Mouse (Mus musculus) layer of hippocampus, adult 11-12 months (tissue): ENCODE data around the gene Atxn2.
"Not testable (repeated sequence)": the region's sequence is repeated elsewhere in the genome, so short reads cannot be mapped to it uniquely, and the experiment has no call there.

Source experiments
- DNase-seq: peaks from one replicate; pipeline ENCODE4 v3.0.0; 2022; ENCODE audit warnings: low spot score

Gene Atxn2

GRCm38 (mm10) chr5:121835949-121836691 is 125.0 kb downstream of the Atxn2 start:
- peak; percentile 76 for DNase-seq

DNA sequence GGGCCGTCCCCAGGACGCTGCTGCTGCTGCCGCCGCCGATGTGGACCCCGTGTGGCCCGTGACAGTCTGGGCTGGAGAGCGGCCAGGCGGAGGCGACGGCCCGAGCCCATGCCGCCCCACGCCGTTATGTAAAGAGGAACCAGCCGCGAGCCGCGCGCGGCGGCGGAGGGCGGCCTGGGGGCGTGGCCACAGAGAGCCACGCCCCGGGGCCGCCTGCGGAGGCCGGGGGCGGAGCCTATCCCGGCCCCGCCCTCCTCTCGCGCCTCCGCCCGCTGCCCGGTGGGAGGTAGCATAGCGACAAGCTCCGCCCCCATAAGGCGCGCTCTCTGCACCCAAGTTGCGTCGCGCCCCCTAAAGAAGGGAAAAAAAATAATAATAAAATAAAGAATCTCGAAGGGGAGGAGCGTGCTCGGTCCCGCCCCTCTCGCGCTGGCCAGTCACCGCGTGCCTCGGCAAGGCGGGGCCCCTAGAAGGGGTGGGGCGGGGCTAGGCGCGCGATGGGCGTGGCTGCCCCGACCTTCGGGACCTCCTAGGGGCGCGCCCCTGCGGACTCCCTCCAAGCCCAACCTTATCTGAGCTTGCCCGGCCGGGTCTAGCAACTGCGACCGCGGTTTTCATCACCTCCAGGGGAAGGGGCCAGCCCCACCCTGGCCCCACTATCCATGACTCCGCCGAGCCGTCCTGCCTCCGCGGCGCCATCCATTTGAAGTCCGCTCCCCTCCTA is 125.7 kb downstream of the Atxn2 start:
- DNase-seq = peak; percentile 86

DNA sequence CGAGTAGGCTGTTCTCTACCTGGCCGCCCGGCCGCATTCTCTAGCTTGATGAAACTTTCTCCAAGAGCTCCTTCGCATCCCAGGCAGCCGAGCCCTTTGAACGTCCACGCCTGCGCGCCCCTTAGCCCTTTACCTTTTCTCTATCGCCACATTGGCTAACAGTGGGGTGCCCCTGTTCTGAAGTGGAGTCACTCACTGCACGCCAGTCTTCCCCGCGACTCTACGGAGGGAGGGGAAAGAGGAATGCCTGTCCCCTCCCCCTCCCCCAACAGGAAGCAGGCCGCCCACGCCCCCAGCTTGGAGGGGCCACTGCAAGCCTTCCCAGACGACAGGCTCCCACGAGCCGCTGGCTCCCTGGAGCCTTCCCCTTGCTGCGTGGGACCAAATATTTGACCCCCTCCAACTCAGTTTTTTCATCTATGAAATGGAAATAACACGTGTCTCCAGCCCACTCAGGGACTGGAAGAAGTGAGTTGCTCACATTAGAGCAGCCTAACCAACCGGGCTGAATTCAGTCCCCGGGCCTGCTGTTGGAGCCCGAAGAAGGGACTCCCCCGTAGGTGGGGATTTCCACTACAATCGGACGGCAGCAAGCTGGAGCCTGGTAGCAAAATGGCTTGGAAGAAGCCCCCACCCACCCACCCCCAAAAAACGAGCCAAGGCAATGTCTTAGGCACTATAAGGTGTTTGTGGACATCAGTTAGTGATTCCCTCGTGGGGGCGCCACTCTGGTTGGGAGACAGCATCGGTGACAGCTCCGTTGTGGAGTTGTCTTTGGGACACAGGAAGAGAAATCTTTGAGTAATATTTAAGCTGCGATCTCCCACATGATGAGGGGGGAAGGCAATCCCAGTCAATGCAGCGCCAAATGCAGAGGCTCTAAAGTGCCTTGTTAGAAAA is 126.6 kb downstream of the Atxn2 start, which contains the start of gene Sh2b3:
Gene Sh2b3 (minus strand): TSS at position 206 of the 900 bp plus-strand sequence.
- no peak for DNase-seq

GRCm38 (mm10) chr5:121838341-121839127 is 127.4 kb downstream of the Atxn2 start:
- peak; percentile 73 for DNase-seq

DNA sequence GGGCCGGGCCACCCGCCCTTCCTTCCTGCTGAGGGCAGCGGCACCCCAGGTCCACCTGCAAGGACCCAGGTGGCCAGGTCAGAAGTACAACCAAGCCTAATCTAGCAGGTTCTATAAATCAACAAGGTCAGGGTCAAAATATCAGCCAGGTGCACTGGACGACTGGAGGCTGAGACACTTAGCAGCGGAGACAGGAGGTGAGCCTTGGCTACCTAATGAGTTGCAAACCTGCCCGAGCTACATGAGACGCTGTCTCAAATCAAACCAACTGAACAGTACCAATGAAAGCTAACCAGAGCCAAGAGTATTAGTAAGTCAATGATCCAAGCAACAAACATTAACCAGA is 128.0 kb downstream of the Atxn2 start:
- no peak for DNase-seq

- no peak for DNase-seq
Observed at GRCm38 (mm10) chr5:121841516-121841915, 130.4 kb downstream of the Atxn2 start.

DNA sequence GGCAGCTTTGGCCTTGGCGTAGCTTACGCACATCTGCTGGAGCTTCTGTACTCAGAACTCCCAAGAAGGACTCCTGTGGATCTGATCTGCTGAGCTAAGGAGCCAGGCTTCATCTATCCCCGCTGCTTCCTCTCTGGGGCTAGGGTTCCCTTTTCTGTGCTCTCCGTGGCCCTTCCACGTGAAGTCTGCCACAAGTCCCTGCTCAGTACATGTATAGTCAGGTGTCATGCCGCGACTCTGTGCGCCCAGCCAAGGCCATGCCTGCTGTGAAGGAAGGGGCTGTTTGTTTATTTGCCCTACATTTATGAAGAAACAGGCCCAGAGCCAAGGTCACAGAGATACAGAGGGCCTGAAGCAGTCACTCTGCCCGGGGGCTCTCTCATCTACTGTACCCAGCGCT is 130.8 kb downstream of the Atxn2 start:
- DNase-seq = no peak

- peak; percentile 85 for DNase-seq
Observed at GRCm38 (mm10) chr5:121842665-121843118, 131.6 kb downstream of the Atxn2 start.

- no peak for DNase-seq
Observed at GRCm38 (mm10) chr5:121843138-121843905, 132.2 kb downstream of the Atxn2 start.

DNA sequence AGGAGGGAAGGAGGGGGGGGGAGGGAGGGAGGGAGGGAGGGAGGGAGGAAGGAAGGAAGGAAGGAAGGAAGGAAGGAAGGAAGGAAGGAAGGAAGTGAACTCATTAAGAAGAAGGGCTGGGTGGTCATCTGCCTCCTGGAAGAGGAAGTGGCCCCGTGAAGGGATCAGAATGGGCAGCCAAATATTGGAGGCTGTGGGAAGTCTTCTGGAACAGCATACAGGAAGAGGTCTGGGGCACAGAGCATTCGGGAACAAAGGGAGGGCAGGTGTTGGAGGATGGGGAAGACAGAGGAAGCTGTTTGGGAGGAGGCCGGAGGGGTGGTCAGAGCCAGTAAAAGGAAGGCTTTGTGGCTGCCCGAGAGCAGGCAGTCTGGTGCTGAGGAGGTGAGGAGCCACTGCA is 134.2 kb downstream of the Atxn2 start:
- DNase-seq = no peak

DNA sequence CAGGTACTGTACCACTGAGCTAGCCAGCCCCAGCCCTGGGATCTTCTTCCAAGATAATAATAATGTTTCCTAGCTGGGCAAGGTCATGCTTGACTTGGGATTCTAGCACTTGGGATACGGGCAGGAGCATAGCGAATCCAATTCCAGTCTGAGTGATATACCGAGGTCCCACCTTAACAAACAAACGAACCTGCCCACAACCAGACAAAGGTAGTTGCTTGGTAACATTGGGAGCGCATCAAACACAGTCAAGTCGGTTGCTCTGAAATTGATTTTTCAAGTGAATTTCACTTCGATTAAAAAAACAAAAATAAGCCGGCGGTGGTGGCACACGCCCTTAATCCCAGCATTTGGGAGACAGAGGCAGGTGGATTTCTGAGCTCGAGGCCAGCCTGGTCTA is 135.2 kb downstream of the Atxn2 start:
- no peak for DNase-seq

DNA sequence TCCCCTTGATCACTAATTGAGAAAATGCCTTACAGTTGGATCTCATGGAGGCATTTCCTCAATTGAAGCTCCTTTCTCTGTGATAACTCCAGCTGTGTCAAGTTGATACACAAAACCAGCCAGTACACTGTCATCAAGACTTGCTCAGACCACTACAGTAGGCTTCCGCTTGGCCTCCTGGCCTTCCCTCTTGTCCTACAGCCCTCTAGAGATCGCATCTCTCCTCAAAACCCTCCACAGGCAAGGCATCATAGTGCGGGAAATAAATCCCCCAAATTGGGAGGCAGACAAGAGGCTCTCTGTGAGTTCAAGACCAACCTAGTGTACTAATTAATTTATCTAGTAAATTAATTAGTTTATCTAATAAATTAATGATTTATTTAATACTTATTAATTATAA is 136.1 kb downstream of the Atxn2 start:
- DNase-seq = not testable (repeated sequence)

DNA sequence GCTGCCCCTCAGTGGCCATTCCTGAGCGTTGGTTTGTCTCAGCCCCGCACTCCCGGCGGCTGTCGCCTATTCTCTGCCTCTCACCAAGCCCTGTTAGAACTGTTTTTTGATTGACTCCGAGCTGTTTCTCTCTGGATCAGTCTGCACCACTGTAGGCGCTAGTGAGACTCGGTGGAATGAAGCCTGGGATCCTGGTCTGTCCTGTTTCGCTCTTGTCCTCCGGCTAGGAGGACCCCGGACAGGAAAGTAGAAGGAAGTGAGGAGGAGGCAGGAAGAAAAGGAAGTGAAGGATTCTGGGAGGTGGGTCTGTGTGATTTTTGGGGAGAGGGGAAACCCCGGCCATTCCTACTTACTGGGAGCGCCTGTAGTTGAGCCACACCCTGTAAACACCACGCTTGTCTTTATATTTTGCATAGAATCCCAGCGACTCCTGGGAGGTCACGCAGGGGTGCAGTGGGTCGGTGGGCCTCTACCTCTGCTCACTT is 136.9 kb downstream of the Atxn2 start:
- no peak for DNase-seq

DNA sequence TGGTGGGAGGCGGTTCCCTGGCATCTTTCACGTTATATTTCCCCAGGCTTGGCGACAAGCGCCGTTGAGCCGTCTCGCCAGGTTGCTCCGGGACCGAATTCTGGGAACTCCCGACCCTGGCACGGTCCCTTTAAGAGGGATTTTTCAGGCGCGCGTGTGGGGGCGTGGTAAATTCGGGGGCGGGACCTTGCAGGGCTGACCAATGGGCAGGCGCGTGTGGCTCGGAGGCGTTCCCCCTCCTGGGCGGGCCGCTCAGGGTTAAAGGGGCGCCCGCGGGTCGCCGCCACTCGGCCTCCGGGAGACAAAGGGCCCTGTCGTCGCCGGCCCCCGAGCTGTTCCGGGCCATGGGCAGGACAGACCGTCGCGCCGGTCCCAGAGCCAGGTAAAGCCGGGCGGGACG is 137.6 kb downstream of the Atxn2 start, which contains the start of gene Pheta1:
Gene Pheta1 (plus strand): TSS at position 242 of the 400 bp plus-strand sequence.
- DNase-seq = peak; percentile 90

GRCm38 (mm10) chr5:121849478-121850349 is 138.6 kb downstream of the Atxn2 start:
- DNase-seq = no peak

GRCm38 (mm10) chr5:121853368-121854051 is 142.4 kb downstream of the Atxn2 start:
- no peak for DNase-seq

GRCm38 (mm10) chr5:121854768-121855167 is 143.6 kb downstream of the Atxn2 start:
- DNase-seq = no peak

DNA sequence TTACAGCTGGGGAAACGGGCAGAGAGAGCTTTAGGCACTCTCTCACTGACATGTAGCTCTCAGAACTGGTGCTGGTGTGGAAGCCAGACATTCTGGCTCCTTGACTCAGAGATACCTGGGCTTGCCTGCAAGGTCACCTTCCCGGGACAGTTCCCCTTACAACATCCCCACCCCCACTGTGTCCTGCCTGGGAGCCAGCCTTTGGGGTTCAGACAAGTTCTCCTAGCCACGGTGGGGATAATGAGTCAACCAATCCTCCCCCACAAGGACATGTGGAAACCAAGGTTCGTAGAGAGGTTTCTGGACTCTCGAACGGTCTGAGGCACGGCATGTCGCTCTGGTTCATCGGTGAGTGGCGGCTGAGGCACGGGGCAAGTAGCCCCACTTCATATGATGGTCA is 145.6 kb downstream of the Atxn2 start:
- DNase-seq = no peak

DNA sequence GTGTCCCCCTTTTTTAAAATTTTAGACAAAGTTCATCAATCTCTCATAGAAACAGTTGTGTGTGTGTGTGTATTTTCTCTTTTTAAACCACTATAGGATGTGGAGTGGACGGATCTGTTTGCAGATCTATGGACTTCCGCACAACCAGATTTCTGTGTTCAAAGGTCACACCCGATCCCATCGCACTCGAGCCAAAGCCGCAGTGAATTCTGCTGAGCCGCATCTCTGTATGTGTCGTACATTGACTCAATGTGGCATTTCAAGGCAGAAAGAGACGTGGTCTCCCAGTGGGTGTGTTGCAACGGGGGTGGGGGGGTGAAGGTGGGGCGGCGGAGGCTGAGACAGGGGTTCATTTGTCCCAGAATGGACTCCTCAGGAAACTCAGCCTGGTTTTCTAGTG is 147.3 kb downstream of the Atxn2 start:
- no peak for DNase-seq
